8 mouse cellular contexts compared by ENCODE assay signal in the genomic region with DNA sequence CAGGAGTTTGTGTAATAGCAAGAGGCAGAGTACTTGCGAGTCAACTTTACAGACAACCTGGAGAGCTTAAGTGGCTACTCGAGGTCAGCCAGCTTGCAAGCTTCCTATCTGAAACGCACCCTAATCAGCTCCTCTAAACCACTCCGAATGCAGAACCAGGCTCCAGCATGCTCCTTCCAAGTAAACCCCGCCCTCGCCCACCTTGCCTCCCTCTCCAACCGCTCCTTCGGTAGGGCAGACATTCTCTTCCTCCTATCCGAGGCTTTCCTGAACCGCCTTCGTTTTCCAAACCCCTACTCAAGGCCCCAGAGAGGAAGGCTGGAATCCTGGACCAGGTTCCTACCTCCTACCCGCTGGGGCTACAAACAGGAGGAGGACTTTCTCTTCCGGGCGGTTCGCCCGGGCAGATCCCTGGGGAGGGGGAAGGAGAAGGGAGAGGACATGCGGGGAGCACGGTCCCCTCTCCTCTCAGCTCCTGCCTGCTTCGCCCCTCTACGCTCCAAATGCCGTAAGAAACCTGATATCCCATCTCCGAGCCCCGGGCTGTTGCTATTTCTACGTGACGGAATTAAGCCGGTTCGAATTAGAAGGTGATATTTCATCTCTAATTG. TPM values are rescaled to one million over a fixed set of nuclear protein-coding genes. Genes with fewer than 3 reads are reported as not detected.
DNase-seq lines count a peak whose midpoint lies in the region; ATAC-seq and TF ChIP-seq lines count a peak whose summit lies in the region.

No protein-coding gene starts in this region.

- H3K4me3 ChIP-seq in cortical plate, adult 2 months (ENCODE audit: insufficient read depth, low read length) = peak overlapping the region; percentile 69
- peak overlapping the region; percentile 83 for H3K4me3 ChIP-seq in intestine, embryonic 15.5 days (replicated peaks)
- peak overlapping the region; percentile 76 for H3K4me3 ChIP-seq in limb, embryonic 11.5 days (ENCODE audit: low read depth, low read length)
- H3K4me3 ChIP-seq in midbrain, embryonic 11.5 days (ENCODE audit: low read depth, low read length) = peak overlapping the region; percentile 69

- peak overlapping the region; percentile 91 for H3K27ac ChIP-seq in cortical plate, adult 2 months (ENCODE audit: insufficient read depth, low read length)
- H3K27ac ChIP-seq in intestine, embryonic 15.5 days = peak overlapping the region; percentile 88
- H3K27ac ChIP-seq in limb, embryonic 11.5 days (replicated peaks; ENCODE audit: low read depth, low read length) = peak overlapping the region; percentile 69
- no peak overlapping the region for H3K27ac ChIP-seq in midbrain, embryonic 11.5 days (ENCODE audit: low read depth, low read length)

- TF ChIP-seq CTCF in cortical plate, adult 2 months (IDR thresholded peaks at IDR 0.05; ENCODE audit: extremely low read depth, insufficient read depth, low read length) = no peak

- H3K36me3 ChIP-seq in intestine, embryonic 15.5 days = no peaks in the 10 kb centered on the region
- H3K36me3 ChIP-seq in limb, embryonic 11.5 days (ENCODE audit: control insufficient read depth, insufficient read depth, low read length) = no peaks in the 10 kb centered on the region
- no peaks in the 10 kb centered on the region for H3K36me3 ChIP-seq in midbrain, embryonic 11.5 days (ENCODE audit: control insufficient read depth, insufficient read depth, low read length)
- H3K36me3 ChIP-seq in splenic B cell, adult 2 months (ENCODE audit: control insufficient read depth, insufficient read depth, low read length, poor library complexity, severe bottlenecking) = no peaks in the 10 kb centered on the region

- 2% methylated on average over 27 of the region's 27 CpGs for WGBS in intestine, embryonic 15.5 days
- under 1% methylated on average over 27 of the region's 27 CpGs for WGBS in limb, embryonic 11.5 days
- under 1% methylated on average over 27 of the region's 27 CpGs for WGBS in midbrain, embryonic 11.5 days

- ATAC-seq in granulocyte monocyte progenitor cell, adult 5-6 weeks (replicated peaks; ENCODE audit: poor library complexity, severe bottlenecking) = peak; percentile 45
- ATAC-seq in intestine, embryonic 15.5 days = peak; percentile 71
- peak; percentile 66 for ATAC-seq in limb, embryonic 11.5 days (ENCODE audit: insufficient number of reproducible peaks, low FRiP score, low TSS enrichment, low read depth)
- peak; percentile 69 for ATAC-seq in midbrain, embryonic 11.5 days (ENCODE audit: low FRiP score)

- peak overlapping the region; percentile 83 for H3K9ac ChIP-seq in intestine, embryonic 15.5 days
- peak overlapping the region; percentile 83 for H3K9ac ChIP-seq in limb, embryonic 11.5 days (ENCODE audit: low read length)
- H3K9ac ChIP-seq in midbrain, embryonic 11.5 days (ENCODE audit: low read length) = peak overlapping the region; percentile 73

- peak overlapping the region; percentile 92 for H3K4me2 ChIP-seq in intestine, embryonic 15.5 days (replicated peaks)
- peak overlapping the region; percentile 90 for H3K4me2 ChIP-seq in limb, embryonic 11.5 days (ENCODE audit: low read depth, severe bottlenecking)
- H3K4me2 ChIP-seq in midbrain, embryonic 11.5 days = peak overlapping the region; percentile 79

- peak; percentile 57; the same call in 1 of the 2 replicates for TF ChIP-seq POLR2A in cortical plate, adult 2 months (IDR thresholded peaks at IDR 0.05; ENCODE audit: extremely low read depth, insufficient read depth, low read length)

- H3K9me3 ChIP-seq in intestine, embryonic 15.5 days = no peaks in the 10 kb centered on the region
- H3K9me3 ChIP-seq in limb, embryonic 11.5 days (ENCODE audit: control insufficient read depth, low read length) = no peaks in the 10 kb centered on the region
- no peaks in the 10 kb centered on the region for H3K9me3 ChIP-seq in midbrain, embryonic 11.5 days (ENCODE audit: control insufficient read depth, low read length)

- no peaks in the 10 kb centered on the region for H3K4me1 ChIP-seq in cortical plate, adult 2 months (ENCODE audit: control insufficient read depth, insufficient read depth, low read length)
- H3K4me1 ChIP-seq in intestine, embryonic 15.5 days (replicated peaks) = peaks cover 17% of the 10 kb centered on the region; the same call in 1 of the 2 replicates
- H3K4me1 ChIP-seq in limb, embryonic 11.5 days (ENCODE audit: control insufficient read depth, insufficient read depth, low read length) = peaks cover 3% of the 10 kb centered on the region; the same call in 1 of the 2 replicates
- H3K4me1 ChIP-seq in midbrain, embryonic 11.5 days (ENCODE audit: control insufficient read depth, insufficient read depth, low read length) = no peaks in the 10 kb centered on the region

- peak; percentile 37 for DNase-seq in layer of hippocampus, adult 11-12 months (ENCODE audit: low spot score)
- no peak for DNase-seq in layer of hippocampus, adult 9-10 months (ENCODE audit: low spot score)
- DNase-seq in limb, embryonic 11.5 days (ENCODE audit: low spot score) = peak; percentile 81
- peak; percentile 97 for DNase-seq in midbrain, embryonic 11.5 days (ENCODE audit: low spot score, missing footprints)
- peak; percentile 4 for DNase-seq in splenic B cell, adult 2 months (ENCODE audit: low read depth, low spot score)

- no peaks in the 10 kb centered on the region for H3K27me3 ChIP-seq in intestine, embryonic 15.5 days (replicated peaks)
- H3K27me3 ChIP-seq in limb, embryonic 11.5 days (ENCODE audit: control insufficient read depth, insufficient read depth, low read length) = no peaks in the 10 kb centered on the region
- no peaks in the 10 kb centered on the region for H3K27me3 ChIP-seq in midbrain, embryonic 11.5 days (ENCODE audit: control insufficient read depth, insufficient read depth, low read length)
- H3K27me3 ChIP-seq in splenic B cell, adult 2 months (ENCODE audit: control insufficient read depth, insufficient read depth, low read length, poor library complexity, severe bottlenecking) = no peaks in the 10 kb centered on the region; the same call in 1 of the 2 replicates

RNA-seq across cellular contexts. Expression of a gene that starts 25.9 kb away (rescaled TPM):
- not detected in 2 replicates for polyA plus RNA-seq in cortical plate, adult 2 months (2012; rRNA removed)
- total RNA-seq in granulocyte monocyte progenitor cell, adult 5-6 weeks (2014; fragmentation: Nextera tagmentation) = not detected in 2 replicates
- total RNA-seq in granulocyte monocyte progenitor cell, adult 5-6 weeks (2017) = not detected in 2 replicates
- polyA plus RNA-seq in intestine, embryonic 15.5 days (2015; fragmentation: Nextera tagmentation; extraction: Ambion mirVana) = not detected in 2 replicates
- not detected in 2 replicates for polyA plus RNA-seq in limb, embryonic 11.5 days (2014; fragmentation: Nextera tagmentation; extraction: Ambion mirVana)
- polyA plus RNA-seq in midbrain, embryonic 11.5 days (2014; fragmentation: Nextera tagmentation; extraction: Ambion mirVana) = not detected in 2 replicates

RNA-seq across cellular contexts. Expression of a gene that starts 40.0 kb away (rescaled TPM):
- polyA plus RNA-seq in cortical plate, adult 2 months (2012; rRNA removed) = 5.4 and 6.1 TPM in 2 replicates
- not detected in 2 replicates for total RNA-seq in granulocyte monocyte progenitor cell, adult 5-6 weeks (2014; fragmentation: Nextera tagmentation)
- not detected in 2 replicates for total RNA-seq in granulocyte monocyte progenitor cell, adult 5-6 weeks (2017)
- 7.6 and 7.8 TPM in 2 replicates for polyA plus RNA-seq in intestine, embryonic 15.5 days (2015; fragmentation: Nextera tagmentation; extraction: Ambion mirVana)
- 0.65 and 0.68 TPM in 2 replicates for polyA plus RNA-seq in limb, embryonic 11.5 days (2014; fragmentation: Nextera tagmentation; extraction: Ambion mirVana)
- polyA plus RNA-seq in midbrain, embryonic 11.5 days (2014; fragmentation: Nextera tagmentation; extraction: Ambion mirVana) = 0.07 TPM in 1 of 2 replicates, not detected in the other

RNA-seq across cellular contexts. Expression of a gene that starts 45.4 kb away (rescaled TPM):
- 21.1 and 21.5 TPM in 2 replicates for polyA plus RNA-seq in cortical plate, adult 2 months (2012; rRNA removed)
- total RNA-seq in granulocyte monocyte progenitor cell, adult 5-6 weeks (2014; fragmentation: Nextera tagmentation) = not detected in 2 replicates
- 0.04 and 0.46 TPM in 2 replicates for total RNA-seq in granulocyte monocyte progenitor cell, adult 5-6 weeks (2017)
- polyA plus RNA-seq in intestine, embryonic 15.5 days (2015; fragmentation: Nextera tagmentation; extraction: Ambion mirVana) = 34.8 and 41.3 TPM in 2 replicates
- polyA plus RNA-seq in limb, embryonic 11.5 days (2014; fragmentation: Nextera tagmentation; extraction: Ambion mirVana) = 67.2 and 74.5 TPM in 2 replicates
- 44.4 and 49.8 TPM in 2 replicates for polyA plus RNA-seq in midbrain, embryonic 11.5 days (2014; fragmentation: Nextera tagmentation; extraction: Ambion mirVana)

RNA-seq across cellular contexts. Expression of a gene that starts 51.4 kb away (rescaled TPM):
- polyA plus RNA-seq in cortical plate, adult 2 months (2012; rRNA removed) = 0.04 TPM in 1 of 2 replicates, not detected in the other
- total RNA-seq in granulocyte monocyte progenitor cell, adult 5-6 weeks (2014; fragmentation: Nextera tagmentation) = not detected in 2 replicates
- total RNA-seq in granulocyte monocyte progenitor cell, adult 5-6 weeks (2017) = not detected in 2 replicates
- polyA plus RNA-seq in intestine, embryonic 15.5 days (2015; fragmentation: Nextera tagmentation; extraction: Ambion mirVana) = 0.37 TPM in 1 of 2 replicates, not detected in the other
- polyA plus RNA-seq in limb, embryonic 11.5 days (2014; fragmentation: Nextera tagmentation; extraction: Ambion mirVana) = not detected in 2 replicates
- 0.17 TPM in 1 of 2 replicates, not detected in the other for polyA plus RNA-seq in midbrain, embryonic 11.5 days (2014; fragmentation: Nextera tagmentation; extraction: Ambion mirVana)
